Mouse (Mus musculus): ENCODE measurements around the gene Trim62. TPM values are rescaled to one million over a fixed set of nuclear protein-coding genes. Genes with fewer than 3 reads are reported as not detected.

Gene Trim62
- polyA plus RNA-seq, 1 experiment from 2014 or later = 2.1 TPM

GRCm38 (mm10) chr4:128910276-128911063 lies 27.1 kb downstream of the Trim62 start:
- no peak overlapping the region for H3K27ac ChIP-seq (ENCODE audit: low read depth, low read length)
- H3K4me1 ChIP-seq (replicated peaks; ENCODE audit: control insufficient read depth, insufficient read depth, low read length) = no peaks in the 10 kb centered on the region
- WGBS = 75% methylated on average over 8 of the region's 8 CpGs
- H3K36me3 ChIP-seq (ENCODE audit: control insufficient read depth, insufficient read depth) = no peaks in the 10 kb centered on the region
- H3K9ac ChIP-seq (ENCODE audit: low read depth, low read length) = no peak overlapping the region
- ATAC-seq = no peak
- H3K9me3 ChIP-seq (ENCODE audit: control insufficient read depth) = no peaks in the 10 kb centered on the region
- no peak overlapping the region for H3K4me2 ChIP-seq (replicated peaks; ENCODE audit: low read depth)
- no peak for TF ChIP-seq CTCF (IDR thresholded peaks at IDR 0.05; ENCODE audit: low read depth)
- H3K4me3 ChIP-seq (ENCODE audit: low read depth, low read length) = no peak overlapping the region
- H3K27me3 ChIP-seq (replicated peaks; ENCODE audit: control insufficient read depth, insufficient read depth, low read length) = no peaks in the 10 kb centered on the region

- peak; percentile 80 for ATAC-seq
- Histone ChIP-seq H3K9me3 (ENCODE audit: control insufficient read depth) (no peaks in the 10 kb centered on the region), H3K4me2 (replicated peaks; ENCODE audit: low read depth) (no peak overlapping the region), H3K4me3 (ENCODE audit: low read depth, low read length) (no peak overlapping the region), H3K9ac (ENCODE audit: low read depth, low read length) (no peak overlapping the region), H3K27ac (ENCODE audit: low read depth, low read length) (no peak overlapping the region), H3K4me1 (replicated peaks; ENCODE audit: control insufficient read depth, insufficient read depth, low read length) (no peaks in the 10 kb centered on the region), H3K27me3 (replicated peaks; ENCODE audit: control insufficient read depth, insufficient read depth, low read length) (no peaks in the 10 kb centered on the region), H3K36me3 (ENCODE audit: control insufficient read depth, insufficient read depth) (no peaks in the 10 kb centered on the region)
- TF ChIP-seq CTCF (IDR thresholded peaks at IDR 0.05; ENCODE audit: low read depth) = no peak
- 59% methylated on average over 10 of the region's 10 CpGs for WGBS
Observed at GRCm38 (mm10) chr4:128912085-128912484, 28.7 kb downstream of the Trim62 start.

- Histone ChIP-seq H3K4me2 (replicated peaks; ENCODE audit: low read depth) (no peak overlapping the region), H3K27ac (ENCODE audit: low read depth, low read length) (no peak overlapping the region), H3K27me3 (replicated peaks; ENCODE audit: control insufficient read depth, insufficient read depth, low read length) (no peaks in the 10 kb centered on the region), H3K4me1 (replicated peaks; ENCODE audit: control insufficient read depth, insufficient read depth, low read length) (no peaks in the 10 kb centered on the region), H3K36me3 (ENCODE audit: control insufficient read depth, insufficient read depth) (no peaks in the 10 kb centered on the region), H3K4me3 (ENCODE audit: low read depth, low read length) (no peak overlapping the region), H3K9ac (ENCODE audit: low read depth, low read length) (no peak overlapping the region), H3K9me3 (ENCODE audit: control insufficient read depth) (no peaks in the 10 kb centered on the region)
- no peak for TF ChIP-seq CTCF (IDR thresholded peaks at IDR 0.05; ENCODE audit: low read depth)
- ATAC-seq = no peak
- 14% methylated on average over 4 of the region's 4 CpGs for WGBS
Observed at GRCm38 (mm10) chr4:128913794-128914193, 30.4 kb downstream of the Trim62 start.

- Histone ChIP-seq H3K4me2 (replicated peaks; ENCODE audit: low read depth) (no peak overlapping the region), H3K27ac (ENCODE audit: low read depth, low read length) (no peak overlapping the region), H3K36me3 (ENCODE audit: control insufficient read depth, insufficient read depth) (no peaks in the 10 kb centered on the region), H3K4me1 (replicated peaks; ENCODE audit: control insufficient read depth, insufficient read depth, low read length) (no peaks in the 10 kb centered on the region), H3K9me3 (ENCODE audit: control insufficient read depth) (no peaks in the 10 kb centered on the region), H3K9ac (ENCODE audit: low read depth, low read length) (no peak overlapping the region), H3K27me3 (replicated peaks; ENCODE audit: control insufficient read depth, insufficient read depth, low read length) (0 out of 2 replicates have a peak, but pooled peaks cover 3% of the 10 kb centered on the region), H3K4me3 (ENCODE audit: low read depth, low read length) (no peak overlapping the region)
- WGBS = 61% methylated on average over 3 of the region's 3 CpGs
- TF ChIP-seq CTCF (IDR thresholded peaks at IDR 0.05; ENCODE audit: low read depth) = no peak
- ATAC-seq = no peak
Observed at GRCm38 (mm10) chr4:128917119-128917518, 33.7 kb downstream of the Trim62 start.

- no peaks in the 10 kb centered on the region for H3K36me3 ChIP-seq (ENCODE audit: control insufficient read depth, insufficient read depth)
- no peak overlapping the region for H3K27ac ChIP-seq (ENCODE audit: low read depth, low read length)
- H3K4me3 ChIP-seq (ENCODE audit: low read depth, low read length) = no peak overlapping the region
- no peak for TF ChIP-seq CTCF (IDR thresholded peaks at IDR 0.05; ENCODE audit: low read depth)
- ATAC-seq = no peak
- H3K27me3 ChIP-seq (replicated peaks; ENCODE audit: control insufficient read depth, insufficient read depth, low read length) = 0 out of 2 replicates have a peak, but pooled peaks cover 3% of the 10 kb centered on the region
- H3K4me2 ChIP-seq (replicated peaks; ENCODE audit: low read depth) = no peak overlapping the region
- no peaks in the 10 kb centered on the region for H3K4me1 ChIP-seq (replicated peaks; ENCODE audit: control insufficient read depth, insufficient read depth, low read length)
- no peaks in the 10 kb centered on the region for H3K9me3 ChIP-seq (ENCODE audit: control insufficient read depth)
- WGBS = 88% methylated on average over 6 of the region's 6 CpGs
- H3K9ac ChIP-seq (ENCODE audit: low read depth, low read length) = no peak overlapping the region
Observed at GRCm38 (mm10) chr4:128917756-128918155, 34.4 kb downstream of the Trim62 start.

GRCm38 (mm10) chr4:128918187-128918586 lies 34.8 kb downstream of the Trim62 start:
- Histone ChIP-seq H3K9ac (ENCODE audit: low read depth, low read length) (no peak overlapping the region), H3K27me3 (replicated peaks; ENCODE audit: control insufficient read depth, insufficient read depth, low read length) (0 out of 2 replicates have a peak, but pooled peaks cover 3% of the 10 kb centered on the region), H3K9me3 (ENCODE audit: control insufficient read depth) (no peaks in the 10 kb centered on the region), H3K4me3 (ENCODE audit: low read depth, low read length) (no peak overlapping the region), H3K4me2 (replicated peaks; ENCODE audit: low read depth) (no peak overlapping the region), H3K36me3 (ENCODE audit: control insufficient read depth, insufficient read depth) (no peaks in the 10 kb centered on the region), H3K4me1 (replicated peaks; ENCODE audit: control insufficient read depth, insufficient read depth, low read length) (no peaks in the 10 kb centered on the region), H3K27ac (ENCODE audit: low read depth, low read length) (no peak overlapping the region)
- 42% methylated on average over 3 of the region's 3 CpGs for WGBS
- no peak for ATAC-seq
- no peak for TF ChIP-seq CTCF (IDR thresholded peaks at IDR 0.05; ENCODE audit: low read depth)

Measured in intestine, postnatal 0 days (tissue).